Mouse (Mus musculus) left cerebral cortex, adult 2 months (tissue): ENCODE data around the gene Rhox4b. TPM values are rescaled to one million over a fixed set of nuclear protein-coding genes. Genes with fewer than 3 reads are reported as not detected.
"Not testable (repeated sequence)": the region's sequence is repeated elsewhere in the genome, so short reads cannot be mapped to it uniquely, and the experiment has no call there.

ENCODE experiments used
- DNase-seq, 2 experiments: peaks; one replicate each; pipeline ENCODE4 v3.0.0; 2021 to 2022; ENCODE audit warnings: low spot score in 2 of 2, mixed read lengths in 1 of 2; ENCODE audit errors: extremely low spot score in 1 of 2
- H3K27ac ChIP-seq: fragments of 200-600 bp; 2 replicates; pipeline ENCODE4 v1.8.1; 2022
- H3K4me3 ChIP-seq: fragments of 200-600 bp; 2 replicates; pipeline ENCODE4 v1.8.1; 2022
- intact Hi-C: fragments of 180-260 bp; cut with DNase I; formaldehyde crosslinking; loops from one replicate; pipeline ENCODE4 v1.15.1; 2025
- long read RNA-seq, 2 experiments: library from polyadenylated mRNA; stranded (forward); transcript quantifications; one replicate each; pipeline ENCODE4 v2.0.0; 2021; ENCODE audit warnings: borderline mapping rate in 2 of 2
- total RNA-seq, 2 experiments: library from RNA; stranded (reverse); gene quantifications; 2 replicates each; pipeline ENCODE4 v1.2.3; 2021

The Rhox4b gene
- total RNA-seq: not detected
- long read RNA-seq, experiment 1: 0 reads
- long read RNA-seq, experiment 2: 0 reads

DNA sequence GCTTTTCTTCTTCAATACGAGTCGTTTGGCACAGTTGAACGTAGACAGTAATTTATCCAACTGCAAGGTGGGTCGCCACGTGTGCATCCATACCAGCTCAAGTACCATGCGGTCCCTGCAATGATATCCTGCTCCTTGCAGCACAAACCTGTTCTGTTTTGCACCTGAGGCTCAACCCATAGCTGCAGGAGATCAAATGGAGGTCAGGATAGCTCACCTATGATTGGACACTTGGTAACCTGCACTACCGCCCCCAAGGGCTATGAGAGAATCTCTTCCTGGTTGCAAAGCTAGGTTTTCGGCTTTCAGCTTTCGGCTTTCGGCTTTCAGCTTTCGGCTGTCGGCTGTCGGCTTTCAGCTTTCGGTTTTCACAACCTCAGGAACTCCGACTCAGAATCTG is at the start of gene Rhox4b:
Gene Rhox4b (plus strand): TSS at position 301 of the 400 bp plus-strand sequence.
- H3K27ac ChIP-seq, intact Hi-C loops, H3K4me3 ChIP-seq, DNase-seq: not testable (repeated sequence)

DNA sequence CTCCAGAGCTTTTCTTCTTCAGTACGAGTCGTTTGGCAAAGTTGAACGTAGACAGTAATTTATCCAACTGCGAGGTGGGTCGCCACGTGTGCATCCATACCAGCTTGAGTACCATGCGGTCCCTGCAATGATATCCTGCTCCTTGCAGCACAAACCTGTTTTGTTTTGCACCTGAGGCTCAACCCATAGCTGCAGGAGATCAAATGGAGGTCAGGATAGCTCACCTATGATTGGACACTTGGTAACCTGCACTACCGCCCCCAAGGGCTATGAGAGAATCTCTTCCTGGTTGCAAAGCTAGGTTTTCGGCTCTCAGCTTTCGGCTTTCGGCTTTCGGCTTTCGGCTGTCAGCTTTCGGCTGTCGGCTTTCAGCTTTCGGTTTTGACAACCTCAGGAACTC is 41.7 kb upstream of the Rhox4b start, which contains the start of gene Rhox4a2:
Gene Rhox4a2 (plus strand): TSS at position 301 of the 400 bp plus-strand sequence.
- H3K27ac ChIP-seq, DNase-seq, intact Hi-C loops, H3K4me3 ChIP-seq: not testable (repeated sequence)

DNA sequence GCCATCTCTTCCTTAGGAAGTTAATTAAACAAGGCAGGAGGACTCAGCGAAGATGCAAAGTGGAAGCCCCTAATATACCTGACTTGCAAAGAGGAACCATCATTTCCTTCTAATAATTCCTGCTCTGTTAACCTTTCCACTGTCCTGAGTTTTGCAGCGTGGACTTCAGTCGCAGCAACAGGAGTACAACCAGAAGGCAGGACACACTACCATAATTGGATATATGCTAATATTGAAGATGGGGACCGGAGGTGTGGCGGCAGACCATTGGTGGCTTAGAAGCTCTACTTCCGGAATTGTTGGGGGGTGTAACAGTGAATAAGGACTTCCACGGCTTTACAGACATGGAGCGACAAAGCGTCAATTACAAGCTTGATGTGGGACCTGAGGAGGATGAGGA is 20.5 kb upstream of the Rhox4b start, which contains the start of gene Rhox2b:
Gene Rhox2b (plus strand): TSS at position 301 of the 400 bp plus-strand sequence.
- intact Hi-C loops: not testable (repeated sequence)

DNA sequence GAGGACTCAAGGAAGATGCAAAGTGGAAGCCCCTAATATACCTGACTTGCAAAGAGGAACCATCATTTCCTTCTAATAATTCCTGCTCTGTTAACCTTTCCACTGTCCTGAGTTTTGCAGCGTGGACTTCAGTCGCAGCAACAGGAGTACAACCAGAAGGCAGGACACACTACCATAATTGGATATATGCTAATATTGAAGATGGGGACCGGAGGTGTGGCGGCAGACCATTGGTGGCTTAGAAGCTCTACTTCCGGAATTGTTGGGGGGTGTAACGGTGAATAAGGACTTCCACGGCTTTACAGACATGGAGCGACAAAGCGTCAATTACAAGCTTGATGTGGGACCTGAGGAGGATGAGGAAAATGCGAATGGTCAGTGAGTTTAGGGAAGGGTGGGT is 21.1 kb downstream of the Rhox4b start, which contains the start of gene Rhox2c:
Gene Rhox2c (plus strand): TSS at position 301 of the 400 bp plus-strand sequence.
- DNase-seq, H3K4me3 ChIP-seq, intact Hi-C loops, H3K27ac ChIP-seq: not testable (repeated sequence)

More for the DNA sequence above, 20.5 kb upstream of the Rhox4b start, which contains the start of gene Rhox2b:
- H3K27ac ChIP-seq, H3K4me3 ChIP-seq, DNase-seq: not testable (repeated sequence)

DNA sequence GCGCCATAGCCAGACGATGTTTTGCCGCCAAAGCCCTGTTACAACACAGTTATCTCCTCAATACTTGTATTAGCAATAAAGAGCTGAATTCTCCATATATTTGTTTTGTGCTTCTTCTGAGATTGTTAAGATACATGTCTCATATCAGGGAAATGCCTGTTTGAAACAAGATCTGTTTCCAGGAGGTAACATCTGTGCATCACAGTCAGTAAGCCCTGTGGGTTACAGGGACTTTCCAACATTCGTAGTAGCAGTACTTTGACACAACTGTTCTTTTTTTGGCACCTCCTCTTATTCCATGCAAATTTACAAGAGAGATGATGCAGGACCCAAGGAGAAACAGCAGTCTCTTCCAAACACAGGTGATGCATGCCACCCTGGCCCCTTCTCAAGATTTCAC is 26.0 kb downstream of the Rhox4b start, which contains the start of gene Rhox3c:
Gene Rhox3c (plus strand): TSS at position 301 of the 400 bp plus-strand sequence.
- DNase-seq, H3K27ac ChIP-seq, H3K4me3 ChIP-seq, intact Hi-C loops: not testable (repeated sequence)

DNA sequence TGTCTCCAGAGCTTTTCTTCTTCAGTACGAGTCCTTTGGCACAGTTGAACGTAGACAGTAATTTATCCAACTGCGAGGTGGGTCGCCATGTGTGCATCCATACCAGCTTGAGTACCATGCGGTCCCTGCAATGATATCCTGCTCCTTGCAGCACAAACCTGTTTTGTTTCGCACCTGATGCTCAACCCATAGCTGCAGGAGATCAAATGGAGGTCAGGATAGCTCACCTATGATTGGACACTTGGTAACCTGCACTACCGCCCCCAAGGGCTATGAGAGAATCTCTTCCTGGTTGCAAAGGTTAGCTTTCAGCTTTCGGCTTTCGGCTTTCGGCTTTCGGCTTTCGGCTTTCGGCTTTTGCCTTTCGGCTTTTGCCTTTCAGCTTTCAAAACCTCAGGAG is 47.7 kb downstream of the Rhox4b start, which contains the start of gene Rhox4c:
Gene Rhox4c (plus strand): TSS at position 301 of the 400 bp plus-strand sequence.
- H3K27ac ChIP-seq, H3K4me3 ChIP-seq, intact Hi-C loops, DNase-seq: not testable (repeated sequence)

Other genes starting within 250 kb of the Rhox4b start
- gene Ndufa1, start 241.3 kb upstream of the Rhox4b start, total RNA-seq: 100 to 1,000 TPM; 177 to 201 TPM
- 1 to 10 TPM; 7.3 to 7.6 TPM for gene Rnf113a1, start 241.2 kb upstream of the Rhox4b start, total RNA-seq
- gene Gm9, start 221.5 kb upstream of the Rhox4b start, total RNA-seq: not detected
- not detected for gene Rhox1, start 210.2 kb upstream of the Rhox4b start, total RNA-seq
- gene Rhox2a, start 187.5 kb upstream of the Rhox4b start, total RNA-seq: not detected
- not detected for gene Rhox3a, start 182.6 kb upstream of the Rhox4b start, total RNA-seq
- not detected for gene Rhox4a, start 167.2 kb upstream of the Rhox4b start, total RNA-seq
- not detected for gene Rhox3a2, start 52.5 kb upstream of the Rhox4b start, total RNA-seq
- gene Rhox4a2, start 41.6 kb upstream of the Rhox4b start, total RNA-seq: not detected
- gene Rhox2b, start 20.4 kb upstream of the Rhox4b start, total RNA-seq: not detected
- gene Rhox2c, start 21.2 kb downstream of the Rhox4b start, total RNA-seq: not detected
- not detected for gene Rhox3c, start 26.1 kb downstream of the Rhox4b start, total RNA-seq
- gene Rhox4c, start 47.8 kb downstream of the Rhox4b start, total RNA-seq: not detected
- gene Rhox2d, start 60.9 kb downstream of the Rhox4b start, total RNA-seq: not detected
- gene Rhox4d, start 81.9 kb downstream of the Rhox4b start, total RNA-seq: not detected
- not detected for gene Rhox2e, start 98.0 kb downstream of the Rhox4b start, total RNA-seq
- not detected for gene Rhox3e, start 109.5 kb downstream of the Rhox4b start, total RNA-seq
- not detected for gene Rhox4e, start 124.9 kb downstream of the Rhox4b start, total RNA-seq
- gene Rhox2f, start 138.9 kb downstream of the Rhox4b start, total RNA-seq: not detected
- not detected for gene Rhox3f, start 148.5 kb downstream of the Rhox4b start, total RNA-seq
- gene Rhox4f, start 175.2 kb downstream of the Rhox4b start, total RNA-seq: not detected
- not detected for gene Rhox3g, start 196.1 kb downstream of the Rhox4b start, total RNA-seq
- gene Rhox2g, start 211.0 kb downstream of the Rhox4b start, total RNA-seq: not detected
- not detected for gene Rhox4g, start 218.8 kb downstream of the Rhox4b start, total RNA-seq
- gene Rhox3h, start 236.3 kb downstream of the Rhox4b start, total RNA-seq: not detected
- gene Rhox2h, start 240.8 kb downstream of the Rhox4b start, total RNA-seq: not detected